Mouse (Mus musculus): ENCODE results near the gene Wdfy4. TPM values are rescaled to one million over a fixed set of nuclear protein-coding genes. Genes with fewer than 3 reads are reported as not detected.

Wdfy4 gene
- total and polyA plus RNA-seq, 3 experiments = 2.6 to 3.7 (median 2.9) TPM

GRCm38 (mm10) chr14:33131044-33131758, 54.1 kb downstream of the Wdfy4 start:
- intact Hi-C loops (cut with DNase I) = no loop called here
- no peak overlapping the region for H3K4me3 ChIP-seq
- H3K27ac ChIP-seq = no peak overlapping the region
- 71% methylated on average over 7 of the region's 7 CpGs for WGBS
- no peaks in the 10 kb centered on the region for H3K4me1 ChIP-seq (ENCODE audit: control insufficient read depth, insufficient read depth, low read length)
- TF ChIP-seq CTCF (IDR thresholded peaks at IDR 0.05) (no peak), POLR2A (IDR thresholded peaks at IDR 0.05; ENCODE audit: insufficient read depth, low read depth, low read length) (no peak), EP300 (IDR thresholded peaks at IDR 0.05; ENCODE audit: insufficient read depth, low read depth, low read length) (no peak)
- H3K9ac ChIP-seq (ENCODE audit: low read depth, low read length) = no peak overlapping the region
- DNase-seq = no peak
- no peaks in the 10 kb centered on the region for H3K79me2 ChIP-seq (replicated peaks; ENCODE audit: control insufficient read depth, insufficient read depth, low read length)
- H3K27me3 ChIP-seq (ENCODE audit: control insufficient read depth, insufficient read depth, low read length) = no peaks in the 10 kb centered on the region
- no peaks in the 10 kb centered on the region for H3K36me3 ChIP-seq (ENCODE audit: control insufficient read depth, insufficient read depth, low read length)

- no peaks in the 10 kb centered on the region for H3K27me3 ChIP-seq (ENCODE audit: control insufficient read depth, insufficient read depth, low read length)
- WGBS = 57% methylated on average over 1 of the region's 1 CpGs
These were observed 68.7 kb downstream of the Wdfy4 start for GRCm38 (mm10) chr14:33116590-33116989.

GRCm38 (mm10) chr14:33104809-33105208, 80.5 kb downstream of the Wdfy4 start:
- no peaks in the 10 kb centered on the region for H3K27me3 ChIP-seq (ENCODE audit: control insufficient read depth, insufficient read depth, low read length)
- H3K27ac ChIP-seq = no peak overlapping the region
- no peaks in the 10 kb centered on the region for H3K79me2 ChIP-seq (replicated peaks; ENCODE audit: control insufficient read depth, insufficient read depth, low read length)
- 77% methylated on average over 3 of the region's 3 CpGs for WGBS
- no peak for DNase-seq
- no peaks in the 10 kb centered on the region for H3K4me1 ChIP-seq (ENCODE audit: control insufficient read depth, insufficient read depth, low read length)
- intact Hi-C loops (cut with DNase I) = no loop called here
- H3K36me3 ChIP-seq (ENCODE audit: control insufficient read depth, insufficient read depth, low read length) = no peaks in the 10 kb centered on the region
- TF ChIP-seq POLR2A (IDR thresholded peaks at IDR 0.05; ENCODE audit: insufficient read depth, low read depth, low read length) (no peak), CTCF (IDR thresholded peaks at IDR 0.05) (no peak), EP300 (IDR thresholded peaks at IDR 0.05; ENCODE audit: insufficient read depth, low read depth, low read length) (no peak)
- no peak overlapping the region for H3K4me3 ChIP-seq
- H3K9ac ChIP-seq (ENCODE audit: low read depth, low read length) = no peak overlapping the region

More at GRCm38 (mm10) chr14:33116590-33116989, 68.7 kb downstream of the Wdfy4 start:
- Histone ChIP-seq H3K79me2 (replicated peaks; ENCODE audit: control insufficient read depth, insufficient read depth, low read length) (no peaks in the 10 kb centered on the region), H3K4me3 (no peak overlapping the region), H3K9ac (ENCODE audit: low read depth, low read length) (no peak overlapping the region), H3K4me1 (ENCODE audit: control insufficient read depth, insufficient read depth, low read length) (no peaks in the 10 kb centered on the region), H3K36me3 (ENCODE audit: control insufficient read depth, insufficient read depth, low read length) (no peaks in the 10 kb centered on the region), H3K27ac (no peak overlapping the region)
- DNase-seq = no peak
- TF ChIP-seq POLR2A (IDR thresholded peaks at IDR 0.05; ENCODE audit: insufficient read depth, low read depth, low read length) (no peak), EP300 (IDR thresholded peaks at IDR 0.05; ENCODE audit: insufficient read depth, low read depth, low read length) (no peak), CTCF (IDR thresholded peaks at IDR 0.05) (no peak)
- intact Hi-C loops (cut with DNase I) = no loop called here

DNA sequence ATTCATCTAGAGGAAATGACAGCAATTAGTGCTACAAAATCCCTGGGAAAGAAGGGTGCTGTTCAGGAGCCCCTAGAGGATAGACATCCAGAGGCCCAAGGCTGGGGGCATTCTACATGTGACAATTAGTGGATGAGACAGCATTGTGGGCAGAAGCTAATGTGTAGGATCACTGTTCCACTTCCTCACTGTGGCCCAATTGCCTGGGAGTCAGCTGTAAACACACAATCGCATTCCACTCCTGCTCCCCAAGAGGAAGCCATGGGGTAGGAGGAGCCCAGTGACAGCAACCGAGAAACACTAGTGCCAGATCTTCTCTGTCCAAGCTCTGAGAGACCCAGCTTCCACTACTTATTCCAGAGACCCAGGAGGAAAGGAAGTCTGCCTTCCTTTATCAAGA, 83.7 kb downstream of the Wdfy4 start:
- Histone ChIP-seq H3K27me3 (ENCODE audit: control insufficient read depth, insufficient read depth, low read length) (no peaks in the 10 kb centered on the region), H3K79me2 (replicated peaks; ENCODE audit: control insufficient read depth, insufficient read depth, low read length) (no peaks in the 10 kb centered on the region), H3K27ac (no peak overlapping the region), H3K9ac (ENCODE audit: low read depth, low read length) (no peak overlapping the region), H3K4me1 (ENCODE audit: control insufficient read depth, insufficient read depth, low read length) (no peaks in the 10 kb centered on the region), H3K4me3 (no peak overlapping the region), H3K36me3 (ENCODE audit: control insufficient read depth, insufficient read depth, low read length) (no peaks in the 10 kb centered on the region)
- intact Hi-C loops (cut with DNase I) = no loop called here
- no peak for DNase-seq
- TF ChIP-seq CTCF (IDR thresholded peaks at IDR 0.05) = no peak
- no peak for TF ChIP-seq POLR2A (IDR thresholded peaks at IDR 0.05; ENCODE audit: insufficient read depth, low read depth, low read length)
- no peak for TF ChIP-seq EP300 (IDR thresholded peaks at IDR 0.05; ENCODE audit: insufficient read depth, low read depth, low read length)
- 37% methylated on average over 2 of the region's 2 CpGs for WGBS

DNA sequence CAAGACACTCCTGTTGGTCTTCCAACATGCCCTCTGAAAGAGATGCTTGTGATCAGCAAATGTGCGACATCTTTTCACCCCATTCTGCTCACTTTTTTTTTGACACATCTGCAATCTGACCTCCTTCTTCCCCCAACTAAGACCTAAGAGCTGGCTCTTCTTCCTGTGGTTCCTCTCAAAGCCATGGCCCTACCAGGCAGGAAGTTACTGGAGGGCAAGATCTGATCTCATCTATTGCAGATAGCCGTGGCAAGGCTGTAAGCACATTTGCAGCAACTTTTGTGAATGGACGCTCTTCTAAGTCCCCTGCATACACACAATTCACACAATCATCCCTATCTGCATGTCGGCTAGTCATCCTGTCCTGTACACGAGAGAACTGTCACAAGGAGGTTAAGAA, 85.4 kb downstream of the Wdfy4 start:
- H3K36me3 ChIP-seq (ENCODE audit: control insufficient read depth, insufficient read depth, low read length) = no peaks in the 10 kb centered on the region
- H3K27me3 ChIP-seq (ENCODE audit: control insufficient read depth, insufficient read depth, low read length) = no peaks in the 10 kb centered on the region
- H3K79me2 ChIP-seq (replicated peaks; ENCODE audit: control insufficient read depth, insufficient read depth, low read length) = no peaks in the 10 kb centered on the region
- H3K9ac ChIP-seq (ENCODE audit: low read depth, low read length) = no peak overlapping the region
- intact Hi-C loops (cut with DNase I) = no loop called here
- 71% methylated on average over 5 of the region's 5 CpGs for WGBS
- H3K4me3 ChIP-seq = no peak overlapping the region
- TF ChIP-seq EP300 (IDR thresholded peaks at IDR 0.05; ENCODE audit: insufficient read depth, low read depth, low read length) = no peak
- TF ChIP-seq POLR2A (IDR thresholded peaks at IDR 0.05; ENCODE audit: insufficient read depth, low read depth, low read length) = no peak
- TF ChIP-seq CTCF (IDR thresholded peaks at IDR 0.05) = no peak
- DNase-seq = no peak
- H3K4me1 ChIP-seq (ENCODE audit: control insufficient read depth, insufficient read depth, low read length) = no peaks in the 10 kb centered on the region
- no peak overlapping the region for H3K27ac ChIP-seq

DNA sequence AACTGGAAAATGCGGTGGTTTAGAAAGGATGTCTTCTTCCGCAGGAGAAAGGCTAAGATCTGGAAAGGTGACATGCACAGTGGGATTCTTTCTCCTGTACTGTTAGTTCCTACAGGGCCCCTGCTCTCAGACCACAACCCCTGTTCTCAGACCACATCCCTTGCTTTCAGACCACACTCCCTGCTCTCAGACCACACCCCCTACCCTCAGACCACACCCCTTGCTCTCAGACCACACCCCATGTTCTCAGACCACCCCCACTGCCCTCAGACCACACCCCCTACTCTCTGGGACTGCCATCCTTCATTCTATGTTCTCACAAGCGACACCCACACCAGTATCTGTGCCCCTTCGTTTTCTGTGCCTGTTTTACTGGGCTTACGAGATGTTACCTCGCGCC, 86.2 kb downstream of the Wdfy4 start:
- no peaks in the 10 kb centered on the region for H3K36me3 ChIP-seq (ENCODE audit: control insufficient read depth, insufficient read depth, low read length)
- H3K27ac ChIP-seq = no peak overlapping the region
- WGBS = 76% methylated on average over 7 of the region's 7 CpGs
- DNase-seq = no peak
- intact Hi-C loops (cut with DNase I) = no loop called here
- TF ChIP-seq EP300 (IDR thresholded peaks at IDR 0.05; ENCODE audit: insufficient read depth, low read depth, low read length) (no peak), POLR2A (IDR thresholded peaks at IDR 0.05; ENCODE audit: insufficient read depth, low read depth, low read length) (no peak), CTCF (IDR thresholded peaks at IDR 0.05) (no peak)
- H3K27me3 ChIP-seq (ENCODE audit: control insufficient read depth, insufficient read depth, low read length) = no peaks in the 10 kb centered on the region
- H3K79me2 ChIP-seq (replicated peaks; ENCODE audit: control insufficient read depth, insufficient read depth, low read length) = no peaks in the 10 kb centered on the region
- H3K4me1 ChIP-seq (ENCODE audit: control insufficient read depth, insufficient read depth, low read length) = no peaks in the 10 kb centered on the region
- no peak overlapping the region for H3K9ac ChIP-seq (ENCODE audit: low read depth, low read length)
- H3K4me3 ChIP-seq = no peak overlapping the region
